Comparison of ENCODE assay signal across 17 mouse cellular contexts in genomic region chr16:23251445-23251773, GRCm38 (mm10). TPM values are rescaled to one million over a fixed set of nuclear protein-coding genes. Genes with fewer than 3 reads are reported as not detected.
A peak's percentile ranks its signal among the peaks of the same experiment; 100 is the strongest.
DNase-seq lines count a peak whose midpoint lies in the region; ATAC-seq and TF ChIP-seq lines count a peak whose summit lies in the region.
"Had no signal": no experiment of that assay in that cellular context is flagged by ENCODE, and none has a peak within 500 bp of the region (broad histone marks: within the 10 kb centered on the region; RNA-seq: fewer than 3 reads in every experiment).

No protein-coding gene starts in this region.

- H3K9me3 ChIP-seq in forebrain, embryonic 10.5 days: no peaks in the 10 kb centered on the region
- no peaks in the 10 kb centered on the region for H3K9me3 ChIP-seq in forebrain, embryonic 11.5 days (ENCODE audit: control insufficient read depth, low read length)
- H3K9me3 ChIP-seq in stomach, embryonic 14.5 days (ENCODE audit: control insufficient read depth, low read depth, low read length): no peaks in the 10 kb centered on the region
- H3K9me3 ChIP-seq in stomach, postnatal 0 days (ENCODE audit: control insufficient read depth, low read length): no peaks in the 10 kb centered on the region
- H3K9me3 ChIP-seq in limb, embryonic 14.5 days (ENCODE audit: control insufficient read depth, low read length): no peaks in the 10 kb centered on the region
- no peaks in the 10 kb centered on the region for H3K9me3 ChIP-seq in heart, embryonic 10.5 days
- H3K9me3 ChIP-seq: heart, embryonic 12.5 days had no signal

- TF ChIP-seq CTCF in stomach, postnatal 0 days (IDR thresholded peaks at IDR 0.05; ENCODE audit: low read depth): no peak

- no peak for ATAC-seq in forebrain, embryonic 11.5 days (replicated peaks; ENCODE audit: low FRiP score)
- 0 out of 2 replicates have a peak, but pooled peaks have one; percentile 5 for ATAC-seq in stomach, embryonic 14.5 days (ENCODE audit: insufficient number of reproducible peaks, insufficient read depth, low FRiP score, low read depth)
- no peak for ATAC-seq in stomach, postnatal 0 days (ENCODE audit: low FRiP score, low TSS enrichment)
- ATAC-seq in limb, embryonic 14.5 days (ENCODE audit: low FRiP score, low read depth): peak; percentile 62
- ATAC-seq: intestine, postnatal 0 days had no signal

- 78% methylated on average over 2 of the region's 2 CpGs for WGBS in forebrain, embryonic 10.5 days
- 68% methylated on average over 2 of the region's 2 CpGs for whole genome bisulfite sequencing in forebrain, embryonic 11.5 days
- WGBS in stomach, embryonic 14.5 days: 34% methylated on average over 2 of the region's 2 CpGs
- WGBS in stomach, postnatal 0 days: 64% methylated on average over 2 of the region's 2 CpGs
- WGBS in limb, embryonic 14.5 days: 76% methylated on average over 2 of the region's 2 CpGs
- WGBS in heart, embryonic 10.5 days: 51% methylated on average over 2 of the region's 2 CpGs

- H3K36me3 ChIP-seq in forebrain, embryonic 10.5 days (replicated peaks): peaks cover 4% of the 10 kb centered on the region; the same call in 1 of the 2 replicates
- H3K36me3 ChIP-seq in forebrain, embryonic 11.5 days (ENCODE audit: control insufficient read depth, insufficient read depth, low read length): no peaks in the 10 kb centered on the region
- H3K36me3 ChIP-seq in stomach, embryonic 14.5 days (ENCODE audit: control insufficient read depth, insufficient read depth, low read length): no peaks in the 10 kb centered on the region
- H3K36me3 ChIP-seq in stomach, postnatal 0 days (ENCODE audit: control insufficient read depth, insufficient read depth, low read length): no peaks in the 10 kb centered on the region
- H3K36me3 ChIP-seq in limb, embryonic 14.5 days (ENCODE audit: control insufficient read depth, insufficient read depth, low read length): no peaks in the 10 kb centered on the region
- H3K36me3 ChIP-seq in heart, embryonic 10.5 days: 0 out of 2 replicates have a peak, but pooled peaks cover 3% of the 10 kb centered on the region
- H3K36me3 ChIP-seq: heart, embryonic 12.5 days had no signal

- no peak for DNase-seq in forebrain, embryonic 10.5 days (ENCODE audit: extremely low spot score, low spot score)
- no peak for DNase-seq in forebrain, embryonic 11.5 days (ENCODE audit: low spot score)
- DNase-seq in stomach, postnatal 0 days (ENCODE audit: low spot score): no peak
- DNase-seq in limb, embryonic 14.5 days (ENCODE audit: low spot score): peak; percentile 32
- no peak for DNase-seq in testis, postnatal 14 days (ENCODE audit: low spot score)
- no peak for DNase-seq in heart, postnatal 14 days
- DNase-seq in heart, embryonic 10.5 days (ENCODE audit: low spot score): no peak
- DNase-seq: adrenal gland, postnatal 36 days; embryo, embryonic 11 days; kidney, postnatal 36 days; right cerebral cortex, postnatal 4 days; thymus, adult 18-20 months had no signal

- H3K4me2 ChIP-seq in forebrain, embryonic 11.5 days (ENCODE audit: low read depth, low read length, severe bottlenecking): no peak overlapping the region
- no peak overlapping the region; the same call in 1 of the 2 replicates for H3K4me2 ChIP-seq in stomach, embryonic 14.5 days (replicated peaks; ENCODE audit: low read depth, low read length)
- no peak overlapping the region for H3K4me2 ChIP-seq in stomach, postnatal 0 days (replicated peaks; ENCODE audit: low read depth)
- H3K4me2 ChIP-seq in limb, embryonic 14.5 days (replicated peaks; ENCODE audit: low read depth, low read length, severe bottlenecking): no peak overlapping the region
- H3K4me2 ChIP-seq: liver, embryonic 11.5 days had no signal

- no peak for TF ChIP-seq EP300 in stomach, postnatal 0 days (optimal IDR thresholded peaks at IDR 0.05)

- H3K4me3 ChIP-seq in forebrain, embryonic 10.5 days: no peak overlapping the region
- no peak overlapping the region for H3K4me3 ChIP-seq in forebrain, embryonic 11.5 days (ENCODE audit: low read depth, low read length)
- H3K4me3 ChIP-seq in stomach, embryonic 14.5 days (ENCODE audit: low read depth, low read length): no peak overlapping the region
- no peak overlapping the region for H3K4me3 ChIP-seq in stomach, postnatal 0 days (ENCODE audit: low read depth, low read length)
- no peak overlapping the region for H3K4me3 ChIP-seq in limb, embryonic 14.5 days (replicated peaks; ENCODE audit: low read length)
- no peak overlapping the region for H3K4me3 ChIP-seq in heart, embryonic 10.5 days
- H3K4me3 ChIP-seq: heart, embryonic 12.5 days; left cerebral cortex, adult 2 months had no signal

- H3K27ac ChIP-seq in forebrain, embryonic 10.5 days: peak overlapping the region; percentile 67
- no peak overlapping the region for H3K27ac ChIP-seq in forebrain, embryonic 11.5 days (ENCODE audit: low read depth, low read length)
- peak overlapping the region; percentile 49; the same call in 1 of the 2 replicates for H3K27ac ChIP-seq in stomach, embryonic 14.5 days (ENCODE audit: low read length)
- no peak overlapping the region for H3K27ac ChIP-seq in stomach, postnatal 0 days (replicated peaks)
- no peak overlapping the region for H3K27ac ChIP-seq in limb, embryonic 14.5 days (replicated peaks; ENCODE audit: low read depth, low read length)
- no peak overlapping the region for H3K27ac ChIP-seq in heart, embryonic 10.5 days
- H3K27ac ChIP-seq: left cerebral cortex, adult 2 months had no signal

- no peak for TF ChIP-seq POLR2A in limb, embryonic 14.5 days (IDR thresholded peaks at IDR 0.05; ENCODE audit: borderline replicate concordance, extremely low read depth, insufficient read depth, insufficient read length)

- H3K4me1 ChIP-seq in forebrain, embryonic 10.5 days: peaks cover 59% of the 10 kb centered on the region
- H3K4me1 ChIP-seq in forebrain, embryonic 11.5 days (replicated peaks; ENCODE audit: control insufficient read depth, insufficient read depth, low read length): peaks cover 11% of the 10 kb centered on the region; the same call in 1 of the 2 replicates
- H3K4me1 ChIP-seq in stomach, embryonic 14.5 days (ENCODE audit: control insufficient read depth, insufficient read depth, low read length): peaks cover 24% of the 10 kb centered on the region
- H3K4me1 ChIP-seq in stomach, postnatal 0 days (replicated peaks; ENCODE audit: control insufficient read depth, insufficient read depth): no peaks in the 10 kb centered on the region
- H3K4me1 ChIP-seq in limb, embryonic 14.5 days (ENCODE audit: control insufficient read depth, insufficient read depth, low read length): peaks cover 28% of the 10 kb centered on the region
- H3K4me1 ChIP-seq in heart, embryonic 10.5 days: peaks cover 32% of the 10 kb centered on the region

- intact Hi-C loops in heart, postnatal 14 days (cut with DNase I): no loop called here

- H3K9ac ChIP-seq in forebrain, embryonic 11.5 days (ENCODE audit: low read length): no peak overlapping the region
- H3K9ac ChIP-seq in stomach, embryonic 14.5 days (replicated peaks; ENCODE audit: low read depth, low read length): no peak overlapping the region
- H3K9ac ChIP-seq in stomach, postnatal 0 days (ENCODE audit: low read length): no peak overlapping the region
- no peak overlapping the region for H3K9ac ChIP-seq in limb, embryonic 14.5 days (ENCODE audit: low read depth, low read length, severe bottlenecking)
- H3K9ac ChIP-seq: heart, embryonic 12.5 days had no signal

- peaks cover 51% of the 10 kb centered on the region for H3K27me3 ChIP-seq in forebrain, embryonic 10.5 days (ENCODE audit: poor library complexity, severe bottlenecking)
- no peaks in the 10 kb centered on the region for H3K27me3 ChIP-seq in forebrain, embryonic 11.5 days (ENCODE audit: control insufficient read depth, insufficient read depth, low read length)
- no peaks in the 10 kb centered on the region for H3K27me3 ChIP-seq in stomach, embryonic 14.5 days (ENCODE audit: control insufficient read depth, insufficient read depth, low read length)
- H3K27me3 ChIP-seq in stomach, postnatal 0 days (ENCODE audit: control insufficient read depth, insufficient read depth, low read length): no peaks in the 10 kb centered on the region
- no peaks in the 10 kb centered on the region for H3K27me3 ChIP-seq in limb, embryonic 14.5 days (ENCODE audit: control insufficient read depth, insufficient read depth, low read length)
- peaks cover 70% of the 10 kb centered on the region for H3K27me3 ChIP-seq in heart, embryonic 10.5 days (ENCODE audit: insufficient read depth, poor library complexity, severe bottlenecking)

RNA-seq across cellular contexts. Expression of gene St6gal1, which starts 26.9 kb away (rescaled TPM):
- 18.4 and 19.7 TPM in 2 replicates for polyA plus RNA-seq in forebrain, embryonic 10.5 days (2016; fragmentation: Nextera tagmentation; extraction: Ambion mirVana)
- 24.7 TPM in 2 replicates for polyA plus RNA-seq in forebrain, embryonic 11.5 days (2014; fragmentation: Nextera tagmentation; extraction: Ambion mirVana)
- 25.6 and 25.7 TPM in 2 replicates for polyA plus RNA-seq in stomach, embryonic 14.5 days (2014; fragmentation: Nextera tagmentation; extraction: Ambion mirVana)
- polyA plus RNA-seq in stomach, postnatal 0 days (2015; fragmentation: Nextera tagmentation; extraction: Ambion mirVana): 7.7 and 7.9 TPM in 2 replicates
- polyA plus RNA-seq in limb, embryonic 14.5 days (2012; rRNA removed): 13.3 and 14.7 TPM in 2 replicates
- polyA plus RNA-seq in limb, embryonic 14.5 days (2014; fragmentation: Nextera tagmentation; extraction: Ambion mirVana): 16.8 and 20.6 TPM in 2 replicates
- total RNA-seq in heart, postnatal 14 days (2021): 10 to 100 TPM; 12.4 to 13.3 TPM
- 11.2 and 18.0 TPM in 2 replicates for polyA plus RNA-seq in heart, embryonic 10.5 days (2016; fragmentation: Nextera tagmentation; extraction: Ambion mirVana)

Comparison
In these comparisons a context has a peak if more than half of its experiments do, and no peak if none do; other contexts are left out.
1. H3K27ac ChIP-seq: peak in forebrain, embryonic 10.5 days (single experiment) and stomach, embryonic 14.5 days (single experiment); none in forebrain, embryonic 11.5 days (single experiment), stomach, postnatal 0 days (single experiment), limb, embryonic 14.5 days (single experiment) and heart, embryonic 10.5 days (single experiment).
2. ATAC-seq: peak in stomach, embryonic 14.5 days (single experiment) and limb, embryonic 14.5 days (single experiment); none in forebrain, embryonic 11.5 days (single experiment) and stomach, postnatal 0 days (single experiment).